Mouse (Mus musculus) ES-E14 (cell line): ENCODE results near the gene Gna12. TPM values are rescaled to one million over a fixed set of nuclear protein-coding genes. Genes with fewer than 3 reads are reported as not detected.
A peak's percentile ranks its signal among the peaks of the same experiment; 100 is the strongest.

ENCODE experiments used
- DNase-seq: peaks from one replicate; pipeline ENCODE4 v3.0.0-alpha.2; 2013; ENCODE audit warnings: low read depth, low spot score
- H3K27ac ChIP-seq: 2 replicates; pipeline ENCODE4 v1.5.1; 2012; ENCODE audit warnings: low read depth, mild to moderate bottlenecking, low read length, moderate library complexity, mixed read lengths; ENCODE audit not compliant: poor library complexity, insufficient read depth, severe bottlenecking
- H3K36me3 ChIP-seq: 2 replicates; pipeline ENCODE4 v1.6.1; 2012; ENCODE audit warnings: mild to moderate bottlenecking, low read length, moderate library complexity, mixed read lengths; ENCODE audit not compliant: control insufficient read depth, poor library complexity, insufficient read depth, severe bottlenecking
- H3K4me1 ChIP-seq, 2 experiments: fragments of 150-350 bp in 1 of 2; sonication (generic) in 1 of 2; 2 replicates each; pipeline ENCODE4 v1.6.1; 2012; ENCODE audit warnings: low read length in 2 of 2, mild to moderate bottlenecking in 1 of 2, mixed read lengths in 1 of 2; ENCODE audit not compliant: control insufficient read depth in 2 of 2, insufficient read depth in 2 of 2, poor library complexity in 1 of 2
- H3K4me3 ChIP-seq, 2 experiments: fragments of 150-350 bp in 1 of 2; sonication (generic) in 1 of 2; 2 replicates each; pipeline ENCODE4 v1.5.1; 2012; ENCODE audit warnings: low read length in 2 of 2, low read depth in 1 of 2, mild to moderate bottlenecking in 1 of 2, mixed read lengths in 1 of 2; ENCODE audit not compliant: insufficient read depth in 1 of 2, poor library complexity in 1 of 2, severe bottlenecking in 1 of 2
- H3K9ac ChIP-seq: 2 replicates; pipeline ENCODE4 v1.6.1; 2012; ENCODE audit warnings: low read depth, mild to moderate bottlenecking, low read length, mixed read lengths; ENCODE audit not compliant: poor library complexity, insufficient read depth, severe bottlenecking
- H3K9me3 ChIP-seq: fragments of 150-350 bp; sonication (generic); 2 replicates; pipeline ENCODE4 v1.6.1; 2012; ENCODE audit warnings: low read depth, mild to moderate bottlenecking, low read length; ENCODE audit not compliant: control insufficient read depth, insufficient read depth
- CHD2 ChIP-seq: IDR thresholded peaks from 2 replicates; pipeline ENCODE4 v1.6.1; 2014; ENCODE audit warnings: mild to moderate bottlenecking, low read depth, low read length, inconsistent platforms
- HCFC1 ChIP-seq: IDR thresholded peaks from 2 replicates; pipeline ENCODE4 v1.6.1; 2012; ENCODE audit warnings: low read length, inconsistent platforms, borderline replicate concordance; ENCODE audit not compliant: insufficient read depth
- MAFK ChIP-seq: IDR thresholded peaks from 2 replicates; pipeline ENCODE4 v1.6.1; 2014; ENCODE audit warnings: mild to moderate bottlenecking, low read depth, low read length, inconsistent platforms; ENCODE audit not compliant: insufficient read depth
- ZC3H11A ChIP-seq: IDR thresholded peaks from 2 replicates; pipeline ENCODE4 v1.6.1; 2012; ENCODE audit warnings: low read depth, mild to moderate bottlenecking, inconsistent platforms, low read length, borderline replicate concordance
- ZNF384 ChIP-seq: IDR thresholded peaks from 2 replicates; pipeline ENCODE4 v1.6.1; 2012; ENCODE audit warnings: low read depth, low read length, inconsistent platforms
- in situ Hi-C, 2 experiments: fragments of 600-800 bp; cut with MboI; formaldehyde crosslinking; loops; one replicate each; pipeline ENCODE4 v1.15.1; 2025; ENCODE audit warnings: low sequenced_read_pairs in 2 of 2, inconsistent platforms in 1 of 2; ENCODE audit not compliant: unreplicated experiment in 2 of 2
- total RNA-seq: library from RNA; depleted of rRNA; stranded (reverse); fragments of 300-350 nt; gene quantifications from 2 replicates; pipeline ENCODE4 v1.2.3, GENCODE M21; 2012

Gna12 gene
- total RNA-seq, 1 experiment = 50.4 TPM

DNA sequence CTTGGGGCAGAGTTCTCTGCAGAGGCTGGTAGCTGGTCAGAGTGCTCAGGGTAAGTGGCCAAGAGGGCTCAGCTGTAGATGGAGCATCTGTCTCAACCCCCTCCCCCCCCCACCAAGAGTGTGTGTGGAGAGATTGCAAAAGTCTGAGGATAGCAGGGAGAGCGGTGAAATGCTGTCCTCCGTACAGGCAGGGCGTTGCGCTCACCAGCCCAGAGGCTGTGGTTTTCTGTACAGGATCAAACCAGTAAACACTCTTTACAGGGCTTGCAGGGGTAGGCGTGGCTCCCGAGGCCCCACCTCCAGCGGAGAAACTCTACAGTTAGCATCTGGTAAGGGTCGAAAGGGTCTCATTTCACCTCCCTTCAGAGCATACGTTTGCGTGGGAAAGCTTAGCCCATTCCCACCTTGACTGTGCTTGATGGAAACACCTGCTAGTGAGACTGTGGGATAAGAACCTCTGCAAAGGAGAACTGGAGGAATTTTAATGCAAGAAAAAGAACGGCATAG, 42.4 kb upstream of the Gna12 start:
- Histone ChIP-seq H3K4me3 (peak overlapping the region in 1 of 2 experiments; percentile 3; a peak in 1 of 4 replicates), H3K27ac (no peak overlapping the region), H3K9me3 (no peaks in the 10 kb centered on the region), H3K4me1 (peaks cover 0 to 6% of the 10 kb centered on the region in 2 experiments; a peak in 1 of 4 replicates), H3K36me3 (no peaks in the 10 kb centered on the region), H3K9ac (no peak overlapping the region)
- DNase-seq = peak; percentile 49
- TF ChIP-seq ZC3H11A (no peak), MAFK (no peak), CHD2 (no peak), HCFC1 (no peak), ZNF384 (no peak)
- in situ Hi-C loops = no loop called here

DNA sequence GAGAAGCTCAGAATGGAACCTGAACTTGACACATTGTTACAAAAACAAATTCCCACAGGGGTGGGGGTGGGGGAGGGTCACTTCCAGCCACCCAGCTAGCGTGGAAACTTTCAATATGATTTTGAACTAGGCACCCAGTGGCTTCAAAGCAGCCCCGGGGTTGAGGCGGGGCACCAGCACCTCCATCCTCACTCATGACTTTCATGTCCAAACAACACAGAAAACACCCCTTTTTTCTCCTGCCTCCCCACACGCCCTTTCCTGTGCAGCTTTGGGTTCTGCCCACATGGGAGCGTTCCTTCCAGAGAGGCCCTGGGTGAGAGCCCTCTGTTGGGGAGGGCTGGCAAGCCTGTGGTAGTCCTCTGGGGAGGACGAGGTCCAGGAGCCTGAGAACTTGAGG, 41.0 kb upstream of the Gna12 start:
- Histone ChIP-seq H3K36me3 (no peaks in the 10 kb centered on the region), H3K9me3 (no peaks in the 10 kb centered on the region), H3K4me1 (peaks cover 0 to 6% of the 10 kb centered on the region in 2 experiments; a peak in 1 of 4 replicates), H3K4me3 (no peak overlapping the region), H3K27ac (no peak overlapping the region), H3K9ac (no peak overlapping the region)
- TF ChIP-seq ZC3H11A = no peak
- no peak for TF ChIP-seq CHD2
- TF ChIP-seq HCFC1 = no peak
- TF ChIP-seq ZNF384 = no peak
- no peak for TF ChIP-seq MAFK
- in situ Hi-C loops = no loop called here
- no peak for DNase-seq

DNA sequence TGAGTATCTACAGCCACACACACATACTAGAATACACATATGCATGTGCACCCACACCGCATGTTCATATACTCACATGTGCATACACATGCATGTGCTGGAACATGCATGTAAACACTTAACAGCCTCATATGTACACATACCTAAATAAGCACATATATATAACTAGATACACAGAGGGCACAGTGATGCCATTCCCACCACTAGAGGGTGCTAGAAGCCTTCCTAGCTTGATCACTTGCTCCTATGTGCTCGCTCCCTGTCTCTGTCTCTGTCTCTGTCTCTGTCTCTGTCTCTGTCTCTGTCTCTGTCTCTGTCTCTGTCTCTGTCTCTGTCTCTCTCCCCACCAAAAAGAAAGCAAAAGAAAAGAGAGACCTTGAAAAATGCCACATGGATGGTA, 38.8 kb upstream of the Gna12 start:
- H3K4me1 ChIP-seq = peaks cover 0 to 6% of the 10 kb centered on the region in 2 experiments; a peak in 1 of 4 replicates
- H3K4me3 ChIP-seq = no peak overlapping the region
- DNase-seq = peak; percentile 51
- no peaks in the 10 kb centered on the region for H3K36me3 ChIP-seq
- no peaks in the 10 kb centered on the region for H3K9me3 ChIP-seq
- no peak overlapping the region for H3K27ac ChIP-seq
- TF ChIP-seq CHD2 (no peak), HCFC1 (no peak), ZC3H11A (peak; percentile 57; the same call in 1 of the 2 replicates), MAFK (no peak), ZNF384 (no peak)
- no peak overlapping the region for H3K9ac ChIP-seq
- in situ Hi-C loops = no loop called here

DNA sequence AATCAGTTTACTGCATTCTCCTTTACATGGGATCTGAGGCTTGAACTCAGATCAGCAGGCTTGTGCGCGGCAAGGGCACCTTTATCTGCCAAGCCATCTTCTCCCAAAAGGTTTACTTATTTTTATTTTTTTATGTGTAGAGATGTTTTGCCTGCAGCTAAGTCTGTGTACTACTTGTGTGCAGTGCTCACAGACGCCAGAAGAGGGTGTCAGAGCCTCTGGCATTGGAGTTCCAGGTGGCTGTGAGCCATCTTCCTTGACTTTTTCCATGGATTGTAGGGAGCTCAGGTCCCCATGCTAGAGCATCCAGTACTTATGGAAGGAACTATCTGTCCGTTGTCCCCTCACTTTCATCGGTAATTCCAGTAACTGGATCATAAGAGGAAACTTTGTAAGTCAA, 29.5 kb upstream of the Gna12 start:
- no peaks in the 10 kb centered on the region for H3K4me1 ChIP-seq
- in situ Hi-C loops = no loop called here
- DNase-seq = no peak
- H3K27ac ChIP-seq = no peak overlapping the region
- TF ChIP-seq ZNF384 = no peak
- no peak for TF ChIP-seq MAFK
- TF ChIP-seq HCFC1 = no peak
- H3K4me3 ChIP-seq = no peak overlapping the region
- no peaks in the 10 kb centered on the region for H3K36me3 ChIP-seq
- no peak overlapping the region for H3K9ac ChIP-seq
- no peaks in the 10 kb centered on the region for H3K9me3 ChIP-seq

- Histone ChIP-seq H3K9me3 (no peaks in the 10 kb centered on the region), H3K27ac (0 out of 2 replicates have a peak overlapping the region, but pooled peaks have one; percentile 33), H3K4me3 (no peak overlapping the region), H3K9ac (no peak overlapping the region), H3K36me3 (no peaks in the 10 kb centered on the region), H3K4me1 (no peaks in the 10 kb centered on the region)
- in situ Hi-C loops = no loop called here
- DNase-seq = no peak
- TF ChIP-seq CHD2 (no peak), ZC3H11A (no peak), HCFC1 (no peak), MAFK (no peak)
Measured at GRCm38 (mm10) chr5:140858335-140858734, 28.1 kb upstream of the Gna12 start.
